Mouse (Mus musculus): ENCODE data around the gene Abhd16a. TPM values are rescaled to one million over a fixed set of nuclear protein-coding genes. Genes with fewer than 3 reads are reported as not detected.

The Abhd16a gene
- 69.7 and 76.3 TPM in 2 replicates for total RNA-seq (2021)
- long read RNA-seq, experiment 1, transcript Abhd16a-201 (20 exons, 1,945 nt): major isoform, 114 of 150 reads
- long read RNA-seq, experiment 1, partial matches to known transcripts: 26 of 150 reads
- long read RNA-seq, experiment 1, other reads (novel, unspliced or antisense): 9 of 150 reads
- long read RNA-seq, experiment 2, transcript Abhd16a-201 (20 exons, 1,945 nt): major isoform, 66 of 112 reads
- long read RNA-seq, experiment 2, partial matches to known transcripts: 33 of 112 reads
- long read RNA-seq, experiment 2, other reads (novel, unspliced or antisense): 13 of 112 reads

DNA sequence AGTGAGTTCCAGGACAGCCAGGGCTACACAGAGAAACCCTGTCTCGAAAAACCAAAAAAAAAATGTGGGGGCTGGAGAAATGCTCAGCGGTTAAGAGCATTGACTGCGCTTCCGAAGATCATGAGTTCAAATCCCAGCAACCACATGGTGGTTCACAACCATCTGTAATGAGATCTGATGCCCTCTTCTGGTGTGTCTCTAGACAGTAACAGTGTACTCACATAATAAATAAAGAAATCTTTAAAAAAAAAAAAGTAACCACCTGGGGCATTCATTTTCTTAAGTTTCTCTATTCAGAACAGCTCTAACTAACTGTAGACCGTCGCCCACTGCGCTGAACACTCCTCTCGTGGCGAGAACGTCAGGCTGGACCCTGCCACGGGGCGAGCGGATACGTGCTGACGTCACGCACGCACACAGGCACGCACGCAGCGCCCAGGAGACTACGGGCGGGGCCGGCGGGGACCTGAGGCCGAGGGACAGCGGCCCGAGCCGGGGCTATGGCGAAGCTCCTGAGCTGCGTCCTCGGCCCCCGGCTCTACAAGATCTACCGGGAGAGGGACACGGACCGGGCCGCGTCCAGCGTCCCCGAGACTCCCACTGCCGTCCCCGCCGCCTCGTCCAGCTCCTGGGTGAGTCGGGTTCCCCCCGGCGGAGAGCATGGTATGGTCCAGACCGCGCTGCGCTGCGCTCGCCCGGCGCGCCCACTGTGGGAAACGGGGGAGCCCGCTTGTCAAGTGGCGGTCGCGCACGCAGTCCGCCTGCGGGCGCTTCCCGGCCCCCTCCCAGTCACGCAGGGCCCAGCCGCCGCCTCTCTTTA, at the start of gene Abhd16a:
TSS of gene Abhd16a (plus strand) at position 439 of the 820 bp plus-strand sequence.
- peak; percentile 96 for DNase-seq

GRCm38 (mm10) chr17:35043794-35044193, 45.3 kb upstream of the Abhd16a start:
- DNase-seq: no peak

- peak; percentile 7 for DNase-seq
Measured at GRCm38 (mm10) chr17:35044904-35045806, 43.9 kb upstream of the Abhd16a start.

- peak; percentile 3 for DNase-seq
Measured at GRCm38 (mm10) chr17:35045807-35046680, 43.0 kb upstream of the Abhd16a start.

DNA sequence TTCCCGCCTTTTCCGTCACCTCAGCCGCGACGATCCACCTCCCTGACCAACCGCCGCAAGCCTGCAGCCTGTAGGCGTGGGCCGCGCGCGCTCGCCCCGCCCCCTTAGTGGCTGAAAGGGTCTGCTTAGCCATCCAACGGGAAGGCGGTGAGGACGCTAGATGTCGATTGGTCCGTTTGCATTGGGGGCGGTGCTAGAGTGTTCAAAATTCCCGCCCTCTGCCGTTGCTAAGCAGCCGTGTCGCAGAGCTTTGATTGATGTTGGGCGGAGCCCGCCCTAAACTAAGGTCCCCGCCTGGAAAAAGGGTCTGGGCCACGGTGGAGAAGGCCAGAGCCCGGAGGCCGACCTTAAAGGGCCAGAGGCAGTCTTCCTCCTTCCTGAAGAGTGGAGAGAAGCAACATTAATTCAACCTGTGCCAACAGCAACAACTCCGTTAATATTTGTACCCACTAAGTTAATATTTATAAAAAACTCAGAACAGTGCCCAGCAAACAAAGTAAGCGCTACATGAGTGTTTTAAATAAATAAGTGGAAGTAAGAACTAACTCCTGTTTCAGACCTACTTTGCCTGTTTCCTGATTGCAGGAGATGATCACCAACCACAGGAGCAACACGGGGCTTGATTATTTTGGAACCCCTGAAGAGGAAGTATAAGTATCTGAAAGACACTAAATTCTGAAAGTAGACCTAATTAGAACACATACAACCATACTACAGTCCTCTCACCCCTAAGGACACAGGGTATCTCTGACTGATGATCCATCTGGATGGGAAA, 42.2 kb upstream of the Abhd16a start, which contains the start of gene Msh5:
TSS of gene Msh5 (minus strand) at position 65 of the 775 bp plus-strand sequence.
- peak; percentile 98 for DNase-seq

GRCm38 (mm10) chr17:35047688-35048087, 41.4 kb upstream of the Abhd16a start:
- peak; percentile 2 for DNase-seq

GRCm38 (mm10) chr17:35048149-35048931, 40.7 kb upstream of the Abhd16a start:
- peak; percentile 23 for DNase-seq

DNA sequence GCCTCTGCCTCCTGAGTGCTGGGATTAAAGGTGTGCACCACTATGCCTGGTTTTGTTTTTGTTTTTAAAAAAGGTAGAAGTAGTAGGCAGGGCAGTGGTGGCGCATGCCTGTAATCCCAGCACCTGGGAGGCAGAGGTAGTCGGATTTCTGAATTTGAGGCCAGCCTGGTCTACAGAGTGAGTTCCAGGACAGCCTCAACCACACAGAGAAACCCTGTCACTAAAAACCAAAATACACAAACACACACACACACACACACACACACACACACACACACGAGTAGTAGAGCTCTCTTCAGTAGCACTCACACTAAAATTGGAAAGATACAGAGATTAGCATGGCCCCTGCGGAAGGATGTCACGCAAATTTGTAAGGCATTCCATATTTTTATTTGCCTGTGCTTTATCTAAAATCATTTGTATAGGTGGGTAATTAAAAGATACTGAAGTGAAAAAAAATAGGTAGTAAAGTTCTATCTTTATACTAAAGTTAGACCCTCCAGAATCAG, 40.1 kb upstream of the Abhd16a start:
- no peak for DNase-seq

GRCm38 (mm10) chr17:35049561-35050016, 39.5 kb upstream of the Abhd16a start, which contains the start of gene Clic1:
Gene Clic1, plus strand, starts transcription at chr17:35049966.
- DNase-seq: peak; percentile 78

DNA sequence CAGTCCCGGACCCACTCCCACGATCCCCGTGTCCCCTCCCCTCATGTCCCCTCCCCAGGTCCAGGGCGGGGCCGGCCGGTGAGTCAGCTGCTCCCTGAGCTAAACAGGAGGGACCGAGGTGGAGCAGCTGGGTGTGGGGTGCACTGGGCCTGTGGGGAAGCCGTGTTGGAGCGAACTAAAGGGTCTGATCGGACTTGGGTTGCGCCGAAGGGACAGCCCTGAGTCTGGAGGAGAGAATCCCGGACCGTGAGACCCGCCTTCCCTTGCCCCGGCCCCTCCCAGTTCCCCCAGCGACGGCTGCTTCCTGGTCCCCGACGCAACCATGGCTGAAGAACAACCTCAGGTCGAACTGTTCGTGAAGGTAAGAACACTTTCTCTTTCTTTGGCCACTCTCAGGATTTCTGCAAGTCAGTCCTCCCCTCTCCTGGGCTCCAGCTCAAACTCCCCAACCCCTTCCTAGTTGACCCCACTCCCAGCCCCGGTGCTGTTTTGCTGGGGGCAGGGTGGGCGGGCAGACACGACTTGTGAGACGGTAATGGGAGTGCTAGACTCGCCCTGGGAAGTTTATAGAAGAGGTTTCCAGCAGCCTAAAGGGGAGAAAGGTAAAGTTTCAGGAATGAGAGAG, 38.8 kb upstream of the Abhd16a start:
- DNase-seq: peak; percentile 89

GRCm38 (mm10) chr17:35051156-35052086, 37.6 kb upstream of the Abhd16a start:
- peak; percentile 86 for DNase-seq

DNA sequence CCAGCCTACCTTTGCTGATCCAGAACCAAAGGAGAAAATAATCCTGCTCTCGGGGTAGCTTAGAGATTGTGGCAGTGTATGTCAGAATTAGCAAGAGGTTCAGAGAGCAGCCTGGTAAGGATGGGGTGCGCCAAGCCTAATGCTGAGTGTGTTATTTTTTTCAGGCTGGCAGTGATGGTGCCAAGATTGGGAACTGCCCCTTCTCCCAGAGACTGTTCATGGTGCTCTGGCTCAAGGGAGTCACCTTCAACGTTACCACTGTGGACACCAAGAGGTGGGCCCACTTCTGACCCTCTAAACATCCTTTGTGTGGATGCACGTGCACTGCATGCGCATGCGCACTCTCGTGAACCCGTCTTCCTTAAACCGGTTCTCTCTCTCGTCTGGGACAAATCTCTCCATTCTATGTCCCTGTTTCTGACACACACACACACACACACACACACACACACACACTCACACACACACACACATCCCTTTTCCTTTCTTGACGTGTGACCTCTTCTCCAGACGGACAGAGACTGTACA, 36.7 kb upstream of the Abhd16a start:
- DNase-seq: no peak

DNA sequence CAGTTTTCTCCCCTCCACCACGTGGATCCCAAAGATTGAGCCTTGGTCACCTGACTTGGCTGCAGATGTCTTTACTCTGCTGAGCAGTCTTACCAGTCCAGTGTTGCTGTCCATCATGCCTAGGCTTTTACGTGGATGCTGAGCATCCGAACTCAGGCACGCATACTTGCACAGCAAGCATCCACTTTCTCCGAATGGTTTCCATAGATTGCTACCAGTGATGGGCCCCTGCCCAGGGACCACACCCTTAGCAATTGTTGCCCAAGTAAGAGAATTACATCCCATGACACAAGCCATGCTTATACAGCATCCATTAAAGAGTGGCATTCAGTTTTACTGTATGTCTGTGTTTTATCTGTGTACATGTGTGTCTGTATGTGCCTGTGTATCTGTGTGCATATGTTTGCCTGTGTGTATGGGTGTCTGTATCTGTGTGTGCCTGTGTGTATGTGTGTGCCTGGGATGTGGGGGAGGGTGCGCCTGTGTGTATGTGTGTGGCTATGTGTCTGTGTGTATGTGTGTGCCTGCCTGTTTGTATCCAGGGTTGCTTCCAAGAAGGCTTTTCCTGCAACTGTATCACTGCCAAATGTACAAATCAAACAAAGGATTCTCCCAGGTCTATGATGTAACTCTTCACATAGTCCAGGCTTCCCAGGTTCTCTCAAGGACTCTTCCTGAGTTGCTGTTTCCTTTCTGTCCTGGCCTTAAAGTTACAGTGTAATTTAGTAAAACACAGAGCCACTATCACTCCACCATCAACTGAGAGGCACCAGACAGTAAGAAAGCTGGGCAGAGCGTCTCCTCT, 33.2 kb upstream of the Abhd16a start:
- no peak for DNase-seq

DNA sequence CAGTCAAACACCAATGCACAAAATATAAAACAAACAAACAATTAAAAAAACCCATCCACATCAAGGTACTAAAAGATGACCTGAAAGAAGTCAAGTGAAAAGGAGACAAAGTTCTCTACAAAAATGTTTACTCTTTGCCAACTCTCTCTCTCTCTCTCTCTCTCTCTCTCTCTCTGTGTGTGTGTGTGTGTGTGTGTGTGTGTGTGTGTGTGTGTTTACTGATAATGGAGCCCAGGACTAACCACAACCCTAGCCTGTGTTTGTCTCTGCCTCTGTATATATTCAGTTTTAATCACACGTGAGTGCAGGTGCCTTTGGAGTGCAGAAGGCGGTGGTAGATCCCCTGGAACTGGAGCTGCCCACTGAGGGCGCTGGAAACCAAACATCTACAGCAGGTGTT, 32.0 kb upstream of the Abhd16a start:
- no peak for DNase-seq

GRCm38 (mm10) chr17:35058316-35058715, 30.7 kb upstream of the Abhd16a start:
- no peak for DNase-seq
